Mouse (Mus musculus) T-helper 1 cell (primary cell): ENCODE data around the gene Banp.

Source experiments
- in situ Hi-C: fragments of 300-600 bp; cut with MboI, MseI; formaldehyde crosslinking; loops from one replicate; pipeline ENCODE4 v1.15.1; 2025; ENCODE audit warnings: high pct_unique_total_duplicates

The Banp gene

GRCm38 (mm10) chr8:121949222-121949800 lies at the start of gene Banp:
Banp (plus strand) TSS chr8:121949750.
- in situ Hi-C loops, result no loop called here

- in situ Hi-C loops, result loop anchor here (5.0 to 10.0 kb wide), 2 partner anchors 44 to 317 kb away; no protein-coding TSS in a partner anchor
These were observed 47.9 kb upstream of the Banp start for GRCm38 (mm10) chr8:121901498-121902236.

- in situ Hi-C loops, result loop anchor here (5.0 to 10.0 kb wide), 2 partner anchors 47 to 319 kb away; no protein-coding TSS in a partner anchor
These were observed 45.6 kb upstream of the Banp start for GRCm38 (mm10) chr8:121903977-121904376.

- in situ Hi-C loops, result loop anchor here (5.0 to 10.0 kb wide), 2 partner anchors 48 to 320 kb away; no protein-coding TSS in a partner anchor
These were observed 44.6 kb upstream of the Banp start for GRCm38 (mm10) chr8:121904999-121905398.

- in situ Hi-C loops, result loop anchor here (10.0 kb wide), 1 partner anchor 321 kb away; no protein-coding TSS in a partner anchor
These were observed 44.1 kb upstream of the Banp start for GRCm38 (mm10) chr8:121905420-121905819.

GRCm38 (mm10) chr8:121905864-121906263 lies 43.7 kb upstream of the Banp start:
- in situ Hi-C loops, result loop anchor here (10.0 kb wide), 1 partner anchor 321 kb away; no protein-coding TSS in a partner anchor

- in situ Hi-C loops, result loop anchor here (10.0 kb wide), 1 partner anchor 322 kb away; no protein-coding TSS in a partner anchor
These were observed 42.7 kb upstream of the Banp start for GRCm38 (mm10) chr8:121906542-121907512.

GRCm38 (mm10) chr8:121907587-121908248 lies 41.8 kb upstream of the Banp start, which contains the start of gene Slc7a5:
Slc7a5 (minus strand) TSS chr8:121907694.
- in situ Hi-C loops, result loop anchor here (10.0 kb wide), 1 partner anchor 323 kb away; no protein-coding TSS in a partner anchor

GRCm38 (mm10) chr8:121908378-121909147 lies 41.0 kb upstream of the Banp start:
- in situ Hi-C loops, result loop anchor here (10.0 kb wide), 1 partner anchor 324 kb away; no protein-coding TSS in a partner anchor

GRCm38 (mm10) chr8:121909148-121909541 lies 40.4 kb upstream of the Banp start:
- in situ Hi-C loops, result loop anchor here (10.0 kb wide), 1 partner anchor 324 kb away; no protein-coding TSS in a partner anchor

- in situ Hi-C loops, result loop anchor here (10.0 kb wide), 1 partner anchor 325 kb away; no protein-coding TSS in a partner anchor
These were observed 39.9 kb upstream of the Banp start for GRCm38 (mm10) chr8:121909663-121910062.

- in situ Hi-C loops, result no loop called here
These were observed 38.1 kb upstream of the Banp start for GRCm38 (mm10) chr8:121911400-121911799.

GRCm38 (mm10) chr8:121911987-121912386 lies 37.6 kb upstream of the Banp start:
- in situ Hi-C loops, result no loop called here

- in situ Hi-C loops, result no loop called here
These were observed 36.7 kb upstream of the Banp start for GRCm38 (mm10) chr8:121912831-121913230.

- in situ Hi-C loops, result no loop called here
These were observed 36.2 kb upstream of the Banp start for GRCm38 (mm10) chr8:121913378-121913777.

- in situ Hi-C loops, result no loop called here
These were observed 30.4 kb upstream of the Banp start for GRCm38 (mm10) chr8:121919158-121919557.

- in situ Hi-C loops, result loop anchor here (10.0 kb wide), 1 partner anchor 165 kb away; no protein-coding TSS in a partner anchor
These were observed 29.8 kb upstream of the Banp start for GRCm38 (mm10) chr8:121919731-121920130.

- in situ Hi-C loops, result loop anchor here (10.0 kb wide), 1 partner anchor 167 kb away; no protein-coding TSS in a partner anchor
These were observed 28.0 kb upstream of the Banp start for GRCm38 (mm10) chr8:121921582-121921981.

GRCm38 (mm10) chr8:121922101-121922500 lies 27.4 kb upstream of the Banp start:
- in situ Hi-C loops, result loop anchor here (10.0 kb wide), 1 partner anchor 167 kb away; no protein-coding TSS in a partner anchor
